Mouse (Mus musculus): ENCODE measurements around the gene Gm3336. TPM values are rescaled to one million over a fixed set of nuclear protein-coding genes. Genes with fewer than 3 reads are reported as not detected.

Gm3336 gene
- polyA plus RNA-seq, 1 experiment from 2014 or later: not detected

DNA sequence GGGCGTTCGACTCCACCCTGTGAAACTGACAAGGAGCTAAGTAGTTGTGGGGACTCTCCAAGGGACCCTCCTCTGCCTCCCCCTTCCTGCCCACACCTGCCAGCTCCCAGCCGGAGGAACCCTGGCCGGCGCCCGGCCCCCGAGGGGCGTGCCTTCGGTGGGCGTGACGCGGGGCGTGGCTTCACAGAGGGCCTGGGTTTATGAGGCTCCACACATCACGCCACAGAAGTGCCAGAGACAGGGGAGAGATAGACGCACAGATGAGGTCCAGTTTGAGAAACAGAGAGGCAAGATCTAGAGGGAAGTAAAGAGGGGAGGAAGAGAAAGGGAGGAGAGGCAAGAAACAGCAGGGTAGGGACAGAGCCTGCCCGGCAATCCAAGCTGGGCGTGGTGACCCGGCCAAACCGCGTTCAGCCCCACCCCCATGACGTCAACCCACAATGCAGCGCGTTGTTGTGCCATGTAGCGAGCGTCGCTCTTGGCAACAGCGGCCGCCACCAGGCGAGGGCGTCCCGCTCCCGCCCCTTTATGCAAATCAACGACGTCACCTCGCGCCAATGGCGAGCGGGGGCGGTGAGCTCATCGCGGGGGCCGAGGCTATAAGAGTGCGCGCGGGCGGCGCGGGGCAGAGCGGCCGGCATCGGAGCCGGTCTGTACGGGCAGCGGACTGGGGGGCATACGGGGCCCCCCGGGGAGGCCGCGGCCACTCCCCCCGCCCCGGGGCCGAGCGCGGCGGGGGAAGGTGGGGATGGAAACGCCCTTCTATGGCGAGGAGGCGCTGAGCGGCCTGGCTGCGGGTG, 19.8 kb upstream of the Gm3336 start, which contains the start of gene Jund:
TSS of gene Jund (plus strand) at position 640 of the 800 bp plus-strand sequence.
- Histone ChIP-seq H3K27me3 (ENCODE audit: control insufficient read depth, insufficient read depth, low read length) (no peaks in the 10 kb centered on the region), H3K36me3 (ENCODE audit: control insufficient read depth, insufficient read depth, low read length) (no peaks in the 10 kb centered on the region), H3K27ac (ENCODE audit: low read depth, low read length) (peak within 1 kb of the TSS; percentile 96), H3K4me1 (ENCODE audit: control insufficient read depth, insufficient read depth, low read length) (peaks cover 36% of the 10 kb centered on the region), H3K4me2 (peak within 1 kb of the TSS; percentile 65), H3K9ac (ENCODE audit: low read length) (peak within 1 kb of the TSS; percentile 99), H3K9me3 (ENCODE audit: control insufficient read depth, low read length) (no peaks in the 10 kb centered on the region), H3K4me3 (ENCODE audit: low read depth, low read length) (peak within 1 kb of the TSS; percentile 96)
- ATAC-seq (ENCODE audit: low FRiP score) (peak; percentile 88), DNase-seq (ENCODE audit: low spot score, missing footprints) (peak; percentile 100)
- WGBS: under 1% methylated on average over 66 of the region's 69 CpGs

DNA sequence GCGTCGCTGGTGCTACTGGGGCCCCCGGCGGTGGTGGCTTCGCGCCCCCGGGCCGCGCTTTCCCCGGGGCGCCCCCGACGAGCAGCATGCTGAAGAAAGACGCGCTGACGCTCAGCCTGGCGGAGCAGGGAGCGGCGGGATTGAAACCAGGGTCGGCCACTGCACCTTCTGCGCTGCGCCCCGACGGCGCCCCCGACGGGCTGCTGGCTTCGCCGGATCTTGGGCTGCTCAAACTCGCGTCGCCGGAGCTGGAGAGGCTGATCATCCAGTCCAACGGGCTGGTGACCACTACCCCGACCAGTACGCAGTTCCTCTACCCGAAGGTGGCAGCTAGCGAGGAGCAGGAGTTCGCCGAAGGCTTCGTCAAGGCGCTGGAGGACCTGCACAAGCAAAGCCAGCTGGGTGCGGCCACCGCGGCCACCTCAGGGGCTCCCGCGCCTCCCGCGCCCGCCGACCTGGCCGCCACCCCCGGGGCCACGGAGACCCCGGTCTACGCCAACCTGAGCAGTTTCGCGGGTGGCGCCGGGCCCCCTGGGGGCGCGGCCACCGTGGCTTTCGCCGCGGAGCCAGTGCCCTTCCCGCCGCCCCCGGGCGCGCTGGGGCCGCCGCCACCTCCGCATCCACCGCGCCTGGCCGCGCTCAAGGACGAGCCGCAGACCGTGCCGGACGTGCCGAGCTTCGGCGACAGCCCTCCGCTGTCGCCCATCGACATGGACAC, 19.1 kb upstream of the Gm3336 start:
- WGBS: under 1% methylated on average over 81 of the region's 89 CpGs
- peak overlapping the region; percentile 96 for H3K4me3 ChIP-seq (ENCODE audit: low read depth, low read length)
- H3K36me3 ChIP-seq (ENCODE audit: control insufficient read depth, insufficient read depth, low read length): no peaks in the 10 kb centered on the region
- H3K4me1 ChIP-seq (ENCODE audit: control insufficient read depth, insufficient read depth, low read length): peaks cover 36% of the 10 kb centered on the region
- H3K9me3 ChIP-seq (ENCODE audit: control insufficient read depth, low read length): no peaks in the 10 kb centered on the region
- peak overlapping the region; percentile 96 for H3K27ac ChIP-seq (ENCODE audit: low read depth, low read length)
- peak overlapping the region; percentile 99 for H3K9ac ChIP-seq (ENCODE audit: low read length)
- DNase-seq (ENCODE audit: low spot score, missing footprints) (no peak), ATAC-seq (ENCODE audit: low FRiP score) (no peak; the same call in 1 of the 2 replicates)
- peak overlapping the region; percentile 65 for H3K4me2 ChIP-seq
- H3K27me3 ChIP-seq (ENCODE audit: control insufficient read depth, insufficient read depth, low read length): no peaks in the 10 kb centered on the region

DNA sequence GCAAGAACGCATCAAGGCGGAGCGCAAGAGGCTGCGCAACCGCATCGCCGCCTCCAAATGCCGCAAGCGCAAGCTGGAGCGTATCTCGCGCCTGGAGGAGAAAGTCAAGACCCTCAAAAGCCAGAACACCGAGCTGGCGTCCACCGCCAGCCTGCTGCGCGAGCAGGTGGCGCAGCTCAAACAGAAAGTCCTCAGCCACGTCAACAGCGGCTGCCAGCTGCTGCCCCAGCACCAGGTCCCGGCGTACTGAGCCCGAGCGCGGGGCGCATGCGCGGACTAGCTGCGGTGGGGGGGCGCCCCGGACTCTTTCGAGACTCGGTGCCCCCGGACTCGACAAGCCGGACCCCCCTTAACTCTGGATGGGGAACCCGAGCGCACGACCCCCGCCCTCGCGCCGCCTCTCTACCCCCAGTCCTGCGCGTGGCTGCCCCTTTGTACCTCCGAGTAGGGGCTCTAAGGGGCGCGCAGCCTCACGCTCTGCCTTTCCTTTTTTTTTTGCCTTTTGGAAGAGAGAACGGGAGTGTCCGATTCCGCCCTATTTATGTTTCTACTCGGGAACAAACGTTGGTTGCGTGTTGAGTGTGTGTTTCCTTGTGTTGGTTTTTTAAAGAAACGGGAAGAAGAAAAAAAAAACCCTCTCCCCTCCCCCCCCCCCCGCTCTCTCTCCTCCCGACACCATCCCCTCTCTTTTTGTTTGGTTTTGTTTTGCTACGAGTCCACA, 18.3 kb upstream of the Gm3336 start:
- H3K4me3 ChIP-seq (ENCODE audit: low read depth, low read length): peak overlapping the region; percentile 96
- peak overlapping the region; percentile 96 for H3K27ac ChIP-seq (ENCODE audit: low read depth, low read length)
- H3K9me3 ChIP-seq (ENCODE audit: control insufficient read depth, low read length): no peaks in the 10 kb centered on the region
- peak overlapping the region; percentile 65 for H3K4me2 ChIP-seq
- peak overlapping the region; percentile 99 for H3K9ac ChIP-seq (ENCODE audit: low read length)
- no peaks in the 10 kb centered on the region for H3K27me3 ChIP-seq (ENCODE audit: control insufficient read depth, insufficient read depth, low read length)
- peaks cover 36% of the 10 kb centered on the region for H3K4me1 ChIP-seq (ENCODE audit: control insufficient read depth, insufficient read depth, low read length)
- DNase-seq (ENCODE audit: low spot score, missing footprints): peak; percentile 98
- H3K36me3 ChIP-seq (ENCODE audit: control insufficient read depth, insufficient read depth, low read length): no peaks in the 10 kb centered on the region
- under 1% methylated on average over 55 of the region's 59 CpGs for WGBS
- peak; percentile 4 for ATAC-seq (ENCODE audit: low FRiP score)

- peak overlapping the region; percentile 99 for H3K9ac ChIP-seq (ENCODE audit: low read length)
- H3K27ac ChIP-seq (ENCODE audit: low read depth, low read length): peak overlapping the region; percentile 96
- H3K9me3 ChIP-seq (ENCODE audit: control insufficient read depth, low read length): no peaks in the 10 kb centered on the region
- H3K27me3 ChIP-seq (ENCODE audit: control insufficient read depth, insufficient read depth, low read length): no peaks in the 10 kb centered on the region
- H3K4me3 ChIP-seq (ENCODE audit: low read depth, low read length): peak overlapping the region; percentile 96
- ATAC-seq (ENCODE audit: low FRiP score) (peak; percentile 13; the same call in 1 of the 2 replicates), DNase-seq (ENCODE audit: low spot score, missing footprints) (peak; percentile 99)
- H3K4me1 ChIP-seq (ENCODE audit: control insufficient read depth, insufficient read depth, low read length): peaks cover 36% of the 10 kb centered on the region
- no peaks in the 10 kb centered on the region for H3K36me3 ChIP-seq (ENCODE audit: control insufficient read depth, insufficient read depth, low read length)
- peak overlapping the region; percentile 65 for H3K4me2 ChIP-seq
- WGBS: 2% methylated on average over 20 of the region's 20 CpGs
These were observed 17.8 kb upstream of the Gm3336 start for GRCm38 (mm10) chr8:70700555-70700922.

DNA sequence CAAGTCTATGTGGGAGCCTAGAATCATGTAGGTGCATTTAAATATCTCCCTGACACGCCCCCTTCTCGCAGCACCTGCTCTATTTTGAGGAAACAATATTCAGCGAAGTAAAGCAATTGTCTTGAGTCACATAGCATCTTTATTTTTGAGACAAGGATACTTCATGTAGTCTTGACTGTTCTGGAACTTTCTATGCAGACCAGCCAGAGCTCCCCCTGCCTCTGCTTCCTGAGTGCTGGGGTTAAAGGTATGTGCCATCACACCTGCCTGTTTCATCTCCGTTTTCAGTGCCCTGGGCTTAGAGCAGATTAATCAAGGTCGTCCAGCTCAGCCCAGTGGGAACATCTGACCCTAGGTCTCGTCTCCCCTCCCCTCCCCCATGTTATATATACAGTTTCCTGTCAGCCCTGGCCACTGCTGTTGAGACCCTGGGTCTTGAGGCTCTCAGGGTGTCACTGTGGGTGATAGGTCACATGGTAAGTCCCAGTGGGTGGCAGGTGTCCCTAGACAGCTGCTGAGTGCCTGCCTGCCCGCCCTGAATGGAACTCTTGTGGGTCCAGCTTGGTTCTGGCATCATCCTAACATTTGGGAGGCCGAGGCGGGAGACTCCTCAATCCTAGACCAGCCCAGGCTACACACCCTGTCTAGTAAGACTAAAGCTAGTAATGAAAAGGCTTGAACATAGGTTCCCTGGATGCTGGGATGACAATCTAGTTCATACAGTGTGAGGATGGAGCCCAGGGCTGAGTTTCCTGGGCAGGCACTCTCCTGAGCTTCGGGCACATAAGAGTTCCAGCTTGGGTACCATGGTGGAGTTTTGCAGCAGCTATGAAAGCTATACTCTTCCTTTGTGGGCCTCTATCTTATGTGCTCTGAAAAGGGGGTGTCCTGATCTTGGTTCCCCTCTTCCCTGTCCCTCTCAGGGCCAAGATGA, 17.0 kb upstream of the Gm3336 start:
- ATAC-seq (ENCODE audit: low FRiP score): no peak
- Histone ChIP-seq H3K9ac (ENCODE audit: low read length) (peak overlapping the region; percentile 99), H3K27me3 (ENCODE audit: control insufficient read depth, insufficient read depth, low read length) (no peaks in the 10 kb centered on the region), H3K4me2 (peak overlapping the region; percentile 65), H3K9me3 (ENCODE audit: control insufficient read depth, low read length) (no peaks in the 10 kb centered on the region), H3K36me3 (ENCODE audit: control insufficient read depth, insufficient read depth, low read length) (no peaks in the 10 kb centered on the region), H3K4me3 (ENCODE audit: low read depth, low read length) (peak overlapping the region; percentile 96), H3K4me1 (ENCODE audit: control insufficient read depth, insufficient read depth, low read length) (peaks cover 30% of the 10 kb centered on the region), H3K27ac (ENCODE audit: low read depth, low read length) (peak overlapping the region; percentile 49)
- DNase-seq (ENCODE audit: low spot score, missing footprints): peak; percentile 87
- 58% methylated on average over 10 of the region's 10 CpGs for WGBS

DNA sequence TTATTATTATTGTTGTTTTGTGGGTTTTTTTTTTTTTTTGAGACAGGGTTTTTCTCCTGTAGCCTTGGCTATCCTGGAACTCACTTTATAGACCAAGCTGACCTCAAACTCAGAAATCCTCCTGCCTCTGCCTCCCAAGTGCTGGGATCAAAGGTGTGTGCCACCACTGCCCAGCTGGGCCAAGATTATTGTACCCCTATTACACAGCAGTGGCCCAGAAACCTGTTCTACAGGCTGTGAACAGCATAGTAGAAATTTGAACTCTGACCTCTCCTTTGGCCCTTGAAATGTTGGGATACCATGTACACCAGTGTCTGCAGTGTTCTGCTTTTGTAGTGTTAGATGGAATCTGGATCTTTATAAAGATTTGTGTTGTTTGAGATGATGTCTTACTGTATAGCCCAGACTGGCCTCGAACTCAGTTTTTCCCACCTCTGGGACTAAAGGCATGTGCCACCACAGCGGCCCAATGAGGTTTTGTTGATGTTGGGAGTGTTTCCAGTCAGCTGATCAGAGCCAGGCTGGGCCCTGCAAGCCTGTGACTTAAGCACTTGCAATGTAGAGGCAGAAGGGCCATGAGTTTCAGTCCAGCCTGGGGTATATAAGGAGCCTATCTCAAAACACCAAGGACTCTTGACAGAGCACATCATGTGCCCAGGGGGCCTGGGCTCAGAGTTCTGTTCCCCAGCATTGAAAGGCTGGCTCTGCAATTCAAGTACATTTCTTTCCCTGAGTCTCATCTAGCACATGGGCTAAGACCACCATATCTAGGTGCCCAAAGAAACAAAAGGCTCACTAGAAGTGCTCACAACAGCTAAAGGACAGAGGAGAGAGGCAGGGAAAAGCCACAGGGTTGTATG, 16.1 kb upstream of the Gm3336 start:
- H3K4me2 ChIP-seq: peak overlapping the region; percentile 65; the same call in 1 of the 2 replicates
- no peaks in the 10 kb centered on the region for H3K36me3 ChIP-seq (ENCODE audit: control insufficient read depth, insufficient read depth, low read length)
- H3K27me3 ChIP-seq (ENCODE audit: control insufficient read depth, insufficient read depth, low read length): no peaks in the 10 kb centered on the region
- no peak overlapping the region for H3K4me3 ChIP-seq (ENCODE audit: low read depth, low read length)
- H3K9ac ChIP-seq (ENCODE audit: low read length): no peak overlapping the region
- ATAC-seq (ENCODE audit: low FRiP score) (no peak), DNase-seq (ENCODE audit: low spot score, missing footprints) (no peak)
- H3K4me1 ChIP-seq (ENCODE audit: control insufficient read depth, insufficient read depth, low read length): peaks cover 21% of the 10 kb centered on the region
- H3K27ac ChIP-seq (ENCODE audit: low read depth, low read length): no peak overlapping the region
- WGBS: 93% methylated on average over 2 of the region's 2 CpGs
- no peaks in the 10 kb centered on the region for H3K9me3 ChIP-seq (ENCODE audit: control insufficient read depth, low read length)

- no peak for ATAC-seq (ENCODE audit: low FRiP score)
- H3K4me2 ChIP-seq: no peak overlapping the region
- WGBS: 85% methylated on average over 3 of the region's 3 CpGs
- no peaks in the 10 kb centered on the region for H3K27me3 ChIP-seq (ENCODE audit: control insufficient read depth, insufficient read depth, low read length)
- H3K36me3 ChIP-seq (ENCODE audit: control insufficient read depth, insufficient read depth, low read length): no peaks in the 10 kb centered on the region
- H3K9me3 ChIP-seq (ENCODE audit: control insufficient read depth, low read length): no peaks in the 10 kb centered on the region
- no peak overlapping the region for H3K27ac ChIP-seq (ENCODE audit: low read depth, low read length)
- H3K9ac ChIP-seq (ENCODE audit: low read length): no peak overlapping the region
- DNase-seq (ENCODE audit: low spot score, missing footprints): no peak
- peaks cover 15% of the 10 kb centered on the region for H3K4me1 ChIP-seq (ENCODE audit: control insufficient read depth, insufficient read depth, low read length)
- no peak overlapping the region for H3K4me3 ChIP-seq (ENCODE audit: low read depth, low read length)
These were observed 15.5 kb upstream of the Gm3336 start for GRCm38 (mm10) chr8:70702842-70703182.

Data from midbrain, embryonic 11.5 days (tissue).